Mouse (Mus musculus) cerebellum, postnatal 4 days (tissue): ENCODE data around the gene Clstn2.

Source experiments
- DNase-seq, 2 experiments: peaks; one replicate each; pipeline ENCODE4 v3.0.0; 2022; ENCODE audit warnings: low spot score in 2 of 2, mixed read lengths in 1 of 2

Clstn2 gene

GRCm38 (mm10) chr9:97950378-97951006 is 82.5 kb downstream of the Clstn2 start:
- no peak for DNase-seq

- no peak for DNase-seq
Measured at GRCm38 (mm10) chr9:97919326-97919725, 113.7 kb downstream of the Clstn2 start.

- no peak for DNase-seq
Measured at GRCm38 (mm10) chr9:97891415-97891814, 141.6 kb downstream of the Clstn2 start.

GRCm38 (mm10) chr9:97883336-97883735 is 149.6 kb downstream of the Clstn2 start:
- DNase-seq, result no peak

GRCm38 (mm10) chr9:97867013-97867700 is 165.8 kb downstream of the Clstn2 start:
- DNase-seq, result no peak

GRCm38 (mm10) chr9:97852859-97853258 is 180.1 kb downstream of the Clstn2 start:
- no peak for DNase-seq

GRCm38 (mm10) chr9:97847873-97848838 is 184.8 kb downstream of the Clstn2 start:
- no peak for DNase-seq

- DNase-seq, result no peak
Measured at GRCm38 (mm10) chr9:97842054-97842453, 190.9 kb downstream of the Clstn2 start.

GRCm38 (mm10) chr9:97831216-97831615 is 201.8 kb downstream of the Clstn2 start:
- DNase-seq, result peak in 1 of 2 experiments; percentile 57

GRCm38 (mm10) chr9:97829919-97830318 is 203.1 kb downstream of the Clstn2 start:
- no peak for DNase-seq

- no peak for DNase-seq
Measured at GRCm38 (mm10) chr9:97827689-97828088, 205.3 kb downstream of the Clstn2 start.

GRCm38 (mm10) chr9:97826077-97826947 is 206.7 kb downstream of the Clstn2 start:
- DNase-seq, result no peak

- DNase-seq, result no peak
Measured at GRCm38 (mm10) chr9:97817116-97817515, 215.9 kb downstream of the Clstn2 start.

- DNase-seq, result no peak
Measured at GRCm38 (mm10) chr9:97816143-97816805, 216.7 kb downstream of the Clstn2 start.

- no peak for DNase-seq
Measured at GRCm38 (mm10) chr9:97813157-97813556, 219.8 kb downstream of the Clstn2 start.

- no peak for DNase-seq
Measured at GRCm38 (mm10) chr9:97807031-97807430, 225.9 kb downstream of the Clstn2 start.

- DNase-seq, result no peak
Measured at GRCm38 (mm10) chr9:97793661-97794060, 239.3 kb downstream of the Clstn2 start.

- DNase-seq, result no peak
Measured at GRCm38 (mm10) chr9:97788151-97788670, 244.8 kb downstream of the Clstn2 start.

- no peak for DNase-seq
Measured at GRCm38 (mm10) chr9:97780032-97780616, 252.9 kb downstream of the Clstn2 start.

- no peak for DNase-seq
Measured at GRCm38 (mm10) chr9:97775770-97776169, 257.2 kb downstream of the Clstn2 start.
